Mouse (Mus musculus) cerebellum, adult 2 months (tissue): ENCODE measurements around the gene Sox5.

Experiments
- CTCF ChIP-seq: fragments of 200-500 bp; IDR thresholded peaks from 2 replicates; pipeline ENCODE4 v1.5.1; 2011; ENCODE audit warnings: low read depth, mild to moderate bottlenecking, control low read depth, low read length, moderate library complexity, borderline replicate concordance; ENCODE audit not compliant: insufficient read depth
- POLR2A ChIP-seq: fragments of 200-500 bp; IDR thresholded peaks from 2 replicates; pipeline ENCODE4 v1.6.1; 2011; ENCODE audit warnings: low read length, control low read depth, borderline replicate concordance; ENCODE audit not compliant: insufficient read depth

- no peak for TF ChIP-seq POLR2A
- no peak for TF ChIP-seq CTCF
Observed at GRCm38 (mm10) chr6:144773736-144774135, 8.0 kb downstream of the Sox5 start.
